Mouse (Mus musculus): ENCODE data around the gene H2-Q1. TPM values are rescaled to one million over a fixed set of nuclear protein-coding genes. Genes with fewer than 3 reads are reported as not detected.
"Not testable (repeated sequence)": the region's sequence is repeated elsewhere in the genome, so short reads cannot be mapped to it uniquely, and the experiment has no call there.

H2-Q1 gene
- polyA plus RNA-seq, 1 experiment from 2014 or later, result not detected

GRCm38 (mm10) chr17:35303756-35304350 lies 16.4 kb upstream of the H2-Q1 start:
- no peaks in the 10 kb centered on the region for H3K36me3 ChIP-seq (replicated peaks)
- 86% methylated on average over 10 of the region's 10 CpGs for WGBS
- H3K27ac ChIP-seq (replicated peaks), result no peak overlapping the region

GRCm38 (mm10) chr17:35304478-35304877 lies 15.7 kb upstream of the H2-Q1 start:
- H3K4me3 ChIP-seq, result no peak overlapping the region
- peaks cover 13% of the 10 kb centered on the region; the same call in 1 of the 2 replicates for H3K27me3 ChIP-seq (replicated peaks; ENCODE audit: low read depth, poor library complexity, severe bottlenecking)
- H3K4me1 ChIP-seq, result no peaks in the 10 kb centered on the region
- DNase-seq (ENCODE audit: low spot score), result no peak
- H3K9me3 ChIP-seq, result peaks cover 4% of the 10 kb centered on the region; the same call in 1 of the 2 replicates
- 72% methylated on average over 6 of the region's 6 CpGs for WGBS
- H3K36me3 ChIP-seq (replicated peaks), result no peaks in the 10 kb centered on the region
- H3K27ac ChIP-seq (replicated peaks), result no peak overlapping the region

More at GRCm38 (mm10) chr17:35303756-35304350, 16.4 kb upstream of the H2-Q1 start:
- Histone ChIP-seq H3K4me1 (no peaks in the 10 kb centered on the region), H3K27me3 (replicated peaks; ENCODE audit: low read depth, poor library complexity, severe bottlenecking) (0 out of 2 replicates have a peak, but pooled peaks cover 13% of the 10 kb centered on the region), H3K9me3 (peaks cover 4% of the 10 kb centered on the region; the same call in 1 of the 2 replicates), H3K4me3 (no peak overlapping the region)
- DNase-seq (ENCODE audit: low spot score), result no peak

- peaks cover 15% of the 10 kb centered on the region for H3K27me3 ChIP-seq (replicated peaks; ENCODE audit: low read depth, poor library complexity, severe bottlenecking)
- not testable (repeated sequence) for H3K36me3 ChIP-seq (replicated peaks); H3K27ac ChIP-seq (replicated peaks); H3K4me3 ChIP-seq; H3K4me1 ChIP-seq; H3K9me3 ChIP-seq; DNase-seq (ENCODE audit: low spot score)
- 80% methylated on average over 8 of the region's 8 CpGs for WGBS
These were observed 15.3 kb upstream of the H2-Q1 start for GRCm38 (mm10) chr17:35304921-35305320.

- Histone ChIP-seq H3K27me3 (replicated peaks; ENCODE audit: low read depth, poor library complexity, severe bottlenecking) (peaks cover 55% of the 10 kb centered on the region), H3K4me1 (peaks cover 11% of the 10 kb centered on the region), H3K27ac (replicated peaks) (no peak overlapping the region), H3K4me3 (no peak overlapping the region), H3K9me3 (no peaks in the 10 kb centered on the region), H3K36me3 (replicated peaks) (no peaks in the 10 kb centered on the region)
- DNase-seq (ENCODE audit: low spot score), result no peak
These were observed 1.5 kb upstream of the H2-Q1 start for GRCm38 (mm10) chr17:35318671-35319070.

- H3K4me3 ChIP-seq; H3K27ac ChIP-seq (replicated peaks); H3K9me3 ChIP-seq; DNase-seq (ENCODE audit: low spot score); H3K36me3 ChIP-seq (replicated peaks): not testable (repeated sequence)
- peaks cover 11% of the 10 kb centered on the region for H3K4me1 ChIP-seq
- H3K27me3 ChIP-seq (replicated peaks; ENCODE audit: low read depth, poor library complexity, severe bottlenecking), result peaks cover 40% of the 10 kb centered on the region
- WGBS, result 79% methylated on average over 1 of the region's 1 CpGs
These were observed 4.9 kb downstream of the H2-Q1 start for GRCm38 (mm10) chr17:35325124-35325523.

- H3K4me3 ChIP-seq, result not testable (repeated sequence)
These were observed 5.8 kb downstream of the H2-Q1 start for GRCm38 (mm10) chr17:35326000-35326399.

GRCm38 (mm10) chr17:35329714-35330113 lies 9.5 kb downstream of the H2-Q1 start:
- not testable (repeated sequence) for H3K27ac ChIP-seq (replicated peaks); H3K9me3 ChIP-seq; H3K36me3 ChIP-seq (replicated peaks); DNase-seq (ENCODE audit: low spot score); H3K4me1 ChIP-seq; H3K27me3 ChIP-seq (replicated peaks; ENCODE audit: low read depth, poor library complexity, severe bottlenecking); H3K4me3 ChIP-seq
- 54% methylated on average over 3 of the region's 3 CpGs for WGBS

More at GRCm38 (mm10) chr17:35326000-35326399, 5.8 kb downstream of the H2-Q1 start:
- H3K9me3 ChIP-seq; H3K27ac ChIP-seq (replicated peaks); DNase-seq (ENCODE audit: low spot score); H3K4me1 ChIP-seq; H3K36me3 ChIP-seq (replicated peaks): not testable (repeated sequence)
- peaks cover 32% of the 10 kb centered on the region for H3K27me3 ChIP-seq (replicated peaks; ENCODE audit: low read depth, poor library complexity, severe bottlenecking)

- H3K4me1 ChIP-seq; H3K27me3 ChIP-seq (replicated peaks; ENCODE audit: low read depth, poor library complexity, severe bottlenecking); DNase-seq (ENCODE audit: low spot score); H3K4me3 ChIP-seq; H3K27ac ChIP-seq (replicated peaks); H3K9me3 ChIP-seq; H3K36me3 ChIP-seq (replicated peaks): not testable (repeated sequence)
- 75% methylated on average over 6 of the region's 6 CpGs for WGBS
These were observed 11.3 kb downstream of the H2-Q1 start for GRCm38 (mm10) chr17:35331546-35331945.

GRCm38 (mm10) chr17:35342071-35342671 lies 22.0 kb downstream of the H2-Q1 start, which contains the start of gene H2-Q2:
Gene H2-Q2, plus strand, starts transcription at chr17:35342242.
- Histone ChIP-seq H3K27me3 (replicated peaks; ENCODE audit: low read depth, poor library complexity, severe bottlenecking) (peaks cover 63% of the 10 kb centered on the region), H3K4me3 (peak within 1 kb of the TSS; percentile 56), H3K4me1 (peaks cover 12% of the 10 kb centered on the region), H3K9me3 (no peaks in the 10 kb centered on the region), H3K27ac (replicated peaks) (no peak within 1 kb of the TSS), H3K36me3 (replicated peaks) (no peaks in the 10 kb centered on the region)
- 2% methylated on average over 40 of the region's 40 CpGs for WGBS
- peak; percentile 30 for DNase-seq (ENCODE audit: low spot score)

GRCm38 (mm10) chr17:35342711-35343476 lies 22.7 kb downstream of the H2-Q1 start:
- H3K4me3 ChIP-seq, result peak overlapping the region; percentile 56
- WGBS, result 2% methylated on average over 46 of the region's 46 CpGs
- H3K27ac ChIP-seq (replicated peaks), result no peak overlapping the region
- H3K27me3 ChIP-seq (replicated peaks; ENCODE audit: low read depth, poor library complexity, severe bottlenecking), result peaks cover 63% of the 10 kb centered on the region
- H3K36me3 ChIP-seq (replicated peaks), result no peaks in the 10 kb centered on the region
- H3K9me3 ChIP-seq, result no peaks in the 10 kb centered on the region
- no peak for DNase-seq (ENCODE audit: low spot score)
- peaks cover 12% of the 10 kb centered on the region for H3K4me1 ChIP-seq

GRCm38 (mm10) chr17:35347659-35348058 lies 27.5 kb downstream of the H2-Q1 start:
- peaks cover 27% of the 10 kb centered on the region for H3K27me3 ChIP-seq (replicated peaks; ENCODE audit: low read depth, poor library complexity, severe bottlenecking)
- H3K4me1 ChIP-seq; H3K9me3 ChIP-seq; H3K4me3 ChIP-seq; H3K36me3 ChIP-seq (replicated peaks); DNase-seq (ENCODE audit: low spot score); H3K27ac ChIP-seq (replicated peaks): not testable (repeated sequence)

GRCm38 (mm10) chr17:35353275-35353674 lies 33.1 kb downstream of the H2-Q1 start:
- 71% methylated on average over 6 of the region's 6 CpGs for WGBS
- not testable (repeated sequence) for DNase-seq (ENCODE audit: low spot score)
- peaks cover 14% of the 10 kb centered on the region for H3K27me3 ChIP-seq (replicated peaks; ENCODE audit: low read depth, poor library complexity, severe bottlenecking)

GRCm38 (mm10) chr17:35354071-35354470 lies 33.9 kb downstream of the H2-Q1 start:
- H3K4me3 ChIP-seq, result no peak overlapping the region
- no peaks in the 10 kb centered on the region for H3K36me3 ChIP-seq (replicated peaks)
- 80% methylated on average over 2 of the region's 2 CpGs for WGBS
- H3K27me3 ChIP-seq (replicated peaks; ENCODE audit: low read depth, poor library complexity, severe bottlenecking), result peaks cover 22% of the 10 kb centered on the region
- DNase-seq (ENCODE audit: low spot score), result no peak
- peaks cover 4% of the 10 kb centered on the region for H3K4me1 ChIP-seq
- H3K27ac ChIP-seq (replicated peaks), result no peak overlapping the region
- H3K9me3 ChIP-seq, result no peaks in the 10 kb centered on the region

More at GRCm38 (mm10) chr17:35353275-35353674, 33.1 kb downstream of the H2-Q1 start:
- H3K9me3 ChIP-seq; H3K4me3 ChIP-seq; H3K4me1 ChIP-seq; H3K27ac ChIP-seq (replicated peaks); H3K36me3 ChIP-seq (replicated peaks): not testable (repeated sequence)
